Mouse (Mus musculus) megakaryocyte, embryonic 14.5 days (primary cell): Measurements from ENCODE around the gene Mgat4b. TPM values are rescaled to one million over a fixed set of nuclear protein-coding genes. Genes with fewer than 3 reads are reported as not detected.

Experiments
- H3K27me3 ChIP-seq: replicated peaks from 2 replicates; pipeline ENCODE3; 2012; ENCODE audit warnings: inconsistent platforms
- H3K36me3 ChIP-seq: replicated peaks from 2 replicates; pipeline ENCODE3; 2012; ENCODE audit warnings: low read length, inconsistent platforms, mixed read lengths
- H3K4me1 ChIP-seq: 2 replicates; pipeline ENCODE4 v1.6.1; 2012; ENCODE audit warnings: inconsistent platforms
- H3K4me3 ChIP-seq: replicated peaks from 2 replicates; pipeline ENCODE3; 2012; ENCODE audit warnings: moderate library complexity, mild to moderate bottlenecking, inconsistent platforms
- H3K9me3 ChIP-seq: 2 replicates; pipeline ENCODE4 v1.6.1; 2012; ENCODE audit warnings: inconsistent platforms
- FLI1 ChIP-seq: IDR thresholded peaks from 2 replicates; pipeline ENCODE4 v1.6.1; 2012; ENCODE audit warnings: low read length, inconsistent platforms, mixed read lengths
- GATA1 ChIP-seq: IDR thresholded peaks from 3 replicates; pipeline ENCODE4 v1.6.1; 2012; ENCODE audit warnings: mixed read lengths, low read length, inconsistent platforms, borderline replicate concordance
- polyA plus RNA-seq: library from polyadenylated mRNA; stranded (reverse); fragments of >175 nt; gene quantifications from 2 replicates; pipeline ENCODE4 v1.2.3, GENCODE M21; 2012; ENCODE audit warnings: low replicate concordance; ENCODE audit not compliant: insufficient read depth

Gene Mgat4b
- polyA plus RNA-seq, 1 experiment, result 119 TPM

DNA sequence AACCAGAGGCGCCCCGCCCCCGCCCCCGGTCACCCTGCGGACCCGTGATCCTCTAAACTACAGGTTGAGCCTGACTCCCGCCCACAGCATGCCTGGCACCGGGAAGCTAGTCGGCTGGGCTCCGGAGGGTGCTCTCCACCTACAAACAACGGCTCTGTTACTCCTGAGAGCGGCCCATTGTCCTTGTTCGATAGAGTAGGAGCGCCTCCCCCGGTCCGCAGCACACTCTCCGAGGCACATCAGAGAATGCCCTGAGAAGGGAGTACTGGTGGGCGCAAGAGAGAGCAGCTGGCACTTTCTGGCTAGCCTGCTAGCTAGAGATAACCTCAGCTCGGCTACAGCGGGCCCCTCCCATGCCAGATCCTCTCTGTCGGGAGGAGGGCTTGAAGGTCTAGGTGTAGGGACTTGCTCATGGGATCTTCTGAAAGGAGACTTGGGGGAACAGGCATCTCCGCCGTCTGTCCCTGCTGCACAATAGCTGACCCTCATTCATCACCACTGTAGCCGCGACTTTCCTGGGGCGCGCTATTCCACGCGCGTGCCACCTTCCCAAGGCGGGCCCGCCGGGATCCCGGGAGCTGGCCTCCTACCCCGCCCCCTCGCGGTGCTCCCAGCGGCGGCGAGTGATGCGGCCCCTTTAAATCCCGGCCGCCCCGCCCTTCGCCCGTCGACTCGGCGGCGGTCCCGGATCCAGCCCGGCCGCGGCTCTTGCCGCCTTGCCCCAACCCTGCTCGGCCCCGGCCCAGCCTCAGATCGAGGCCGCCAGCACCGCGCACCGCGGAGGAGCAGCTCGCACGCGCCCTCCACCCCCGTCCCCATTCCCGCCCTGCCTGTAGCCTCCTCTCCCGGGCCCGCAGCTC, 14.2 kb downstream of the Mgat4b start:
- Histone ChIP-seq H3K36me3 (peaks cover 46% of the 10 kb centered on the region), H3K27me3 (no peaks in the 10 kb centered on the region), H3K4me1 (peaks cover 71% of the 10 kb centered on the region), H3K4me3 (peak overlapping the region; percentile 97), H3K9me3 (no peaks in the 10 kb centered on the region)
- TF ChIP-seq GATA1 (no peak), FLI1 (no peak)

DNA sequence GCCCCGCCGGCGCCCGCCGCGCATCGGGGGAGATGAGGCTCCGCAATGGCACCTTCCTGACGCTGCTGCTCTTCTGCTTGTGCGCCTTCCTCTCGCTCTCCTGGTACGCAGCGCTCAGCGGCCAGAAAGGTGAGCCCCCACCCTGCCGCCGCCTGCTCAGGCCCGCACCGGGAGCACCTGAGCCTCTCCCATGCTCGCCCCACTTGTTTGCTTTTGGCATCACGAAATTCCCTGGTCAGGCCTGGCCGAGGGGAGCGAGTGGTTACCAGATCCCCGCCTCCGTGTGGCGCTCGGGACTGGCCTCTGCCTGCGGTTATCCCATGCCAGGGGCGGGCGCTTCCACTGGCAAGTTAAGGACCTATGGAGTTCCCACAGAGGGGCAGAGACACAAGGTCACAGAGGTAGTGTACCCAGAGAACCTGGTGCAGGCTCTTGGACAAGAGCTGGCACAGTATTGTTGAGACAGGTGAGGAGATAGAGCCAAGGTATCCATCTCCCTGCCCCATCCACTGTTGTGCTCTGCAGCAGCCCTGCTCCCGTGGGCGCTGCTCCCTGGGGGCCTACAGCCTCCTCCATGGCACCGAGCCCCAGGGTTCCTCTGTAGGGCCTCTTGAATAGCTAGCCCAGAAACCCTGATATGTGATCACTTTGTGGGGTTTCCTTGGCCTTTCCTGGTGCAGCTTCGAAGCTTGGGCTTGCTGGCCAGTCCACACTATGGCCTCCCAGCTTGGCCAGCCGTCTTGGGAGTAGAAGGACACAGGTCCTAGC, 15.1 kb downstream of the Mgat4b start:
- Histone ChIP-seq H3K27me3 (no peaks in the 10 kb centered on the region), H3K4me1 (peaks cover 77% of the 10 kb centered on the region)

DNA sequence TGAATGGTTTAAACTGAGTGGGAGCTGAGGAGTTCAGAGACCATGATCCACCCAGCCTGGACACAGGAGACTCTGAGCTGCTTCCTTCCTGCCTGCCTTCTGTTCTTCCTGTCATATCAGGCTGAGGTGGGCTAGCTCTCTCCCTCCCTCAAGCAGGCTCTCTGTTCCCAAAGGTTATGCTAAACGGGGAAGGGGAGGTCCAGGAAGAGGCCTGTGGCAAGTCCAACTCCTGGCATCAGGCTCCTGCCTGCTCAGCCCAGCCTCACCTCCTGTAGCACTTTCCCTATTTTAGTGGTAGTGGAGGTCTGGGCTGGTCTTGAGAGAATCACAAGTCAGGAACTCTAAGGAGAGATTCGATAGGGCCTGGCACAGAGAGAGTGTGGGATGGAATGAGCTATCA, 15.7 kb downstream of the Mgat4b start:
- Histone ChIP-seq H3K27me3 (no peaks in the 10 kb centered on the region), H3K4me1 (peaks cover 81% of the 10 kb centered on the region), H3K4me3 (peak overlapping the region; percentile 97), H3K36me3 (peaks cover 50% of the 10 kb centered on the region), H3K9me3 (no peaks in the 10 kb centered on the region)
- TF ChIP-seq GATA1 (no peak), FLI1 (no peak)

More for the DNA sequence above, 15.1 kb downstream of the Mgat4b start:
- Histone ChIP-seq H3K36me3 (peaks cover 47% of the 10 kb centered on the region), H3K4me3 (peak overlapping the region; percentile 97), H3K9me3 (no peaks in the 10 kb centered on the region)
- TF ChIP-seq GATA1 (no peak), FLI1 (no peak)

DNA sequence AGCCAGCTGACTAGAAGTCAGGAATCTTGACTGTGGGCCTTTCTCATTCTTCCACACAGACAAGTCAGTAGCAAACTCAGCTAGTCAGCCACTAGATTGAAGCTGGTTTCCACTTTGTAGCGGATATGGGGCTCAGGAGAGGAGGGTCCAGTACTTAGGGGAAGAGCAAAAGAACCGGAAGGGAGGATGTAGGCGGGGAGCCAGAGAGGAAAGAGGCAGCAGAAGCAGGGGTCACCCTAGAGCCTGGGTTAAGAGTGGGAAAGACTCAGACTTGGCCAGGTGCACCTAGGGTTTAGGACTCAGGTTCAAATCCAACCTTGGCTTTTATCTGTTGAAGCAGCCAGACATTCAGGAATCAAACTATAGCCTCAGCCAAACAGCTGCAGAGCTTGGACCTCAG, 16.5 kb downstream of the Mgat4b start:
- Histone ChIP-seq H3K4me3 (peak overlapping the region; percentile 97), H3K36me3 (peaks cover 52% of the 10 kb centered on the region), H3K9me3 (no peaks in the 10 kb centered on the region), H3K27me3 (no peaks in the 10 kb centered on the region), H3K4me1 (peaks cover 83% of the 10 kb centered on the region)
- no peak for TF ChIP-seq FLI1
- no peak for TF ChIP-seq GATA1

DNA sequence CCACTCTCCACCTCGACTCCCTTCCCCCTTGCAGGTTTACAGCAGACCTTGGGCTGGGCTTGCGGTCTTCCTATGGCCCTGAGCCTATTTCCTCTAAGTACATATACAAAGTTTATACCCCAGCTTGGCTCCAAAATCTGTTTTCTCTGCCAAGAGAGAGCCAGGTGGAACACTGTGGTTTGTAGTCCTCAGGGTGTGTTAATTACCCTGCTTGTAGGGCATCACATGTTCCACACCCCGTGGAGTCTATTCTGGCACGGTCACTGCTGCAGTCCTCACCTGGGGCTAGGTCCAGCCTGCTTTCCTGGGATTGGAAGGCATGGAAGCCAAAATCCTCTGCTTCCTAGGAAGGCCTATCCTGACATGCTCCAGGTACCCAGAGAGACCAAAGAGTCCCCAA, 17.0 kb downstream of the Mgat4b start:
- H3K4me1 ChIP-seq, result peaks cover 84% of the 10 kb centered on the region
- H3K36me3 ChIP-seq, result peaks cover 54% of the 10 kb centered on the region
- no peaks in the 10 kb centered on the region for H3K27me3 ChIP-seq
- H3K9me3 ChIP-seq, result no peaks in the 10 kb centered on the region
- TF ChIP-seq FLI1 (no peak), GATA1 (no peak)
- peak overlapping the region; percentile 64 for H3K4me3 ChIP-seq

DNA sequence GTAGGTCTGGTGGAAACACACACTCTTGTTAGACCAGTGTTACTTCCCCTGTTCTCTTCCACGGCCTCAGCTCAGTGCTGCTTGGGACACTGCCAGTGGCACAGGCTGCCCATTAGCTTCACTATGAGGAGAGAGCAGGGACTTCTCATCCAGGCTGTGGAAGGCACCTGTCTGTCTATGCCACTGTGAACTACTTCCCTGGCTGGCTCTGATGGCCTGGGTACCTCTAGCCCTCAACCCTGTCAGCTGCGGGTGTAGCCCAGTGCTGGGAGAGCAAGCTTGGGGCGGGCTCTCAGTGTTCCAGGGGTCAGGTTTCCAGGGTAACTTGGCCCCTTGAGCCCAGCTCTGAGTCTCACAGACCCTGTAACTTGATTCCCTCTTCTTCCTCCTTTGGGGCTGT, 18.1 kb downstream of the Mgat4b start:
- peak overlapping the region; percentile 38 for H3K4me3 ChIP-seq
- H3K4me1 ChIP-seq, result peaks cover 79% of the 10 kb centered on the region
- no peaks in the 10 kb centered on the region for H3K9me3 ChIP-seq
- no peaks in the 10 kb centered on the region for H3K27me3 ChIP-seq
- peaks cover 63% of the 10 kb centered on the region for H3K36me3 ChIP-seq
- TF ChIP-seq FLI1 (no peak), GATA1 (no peak)

DNA sequence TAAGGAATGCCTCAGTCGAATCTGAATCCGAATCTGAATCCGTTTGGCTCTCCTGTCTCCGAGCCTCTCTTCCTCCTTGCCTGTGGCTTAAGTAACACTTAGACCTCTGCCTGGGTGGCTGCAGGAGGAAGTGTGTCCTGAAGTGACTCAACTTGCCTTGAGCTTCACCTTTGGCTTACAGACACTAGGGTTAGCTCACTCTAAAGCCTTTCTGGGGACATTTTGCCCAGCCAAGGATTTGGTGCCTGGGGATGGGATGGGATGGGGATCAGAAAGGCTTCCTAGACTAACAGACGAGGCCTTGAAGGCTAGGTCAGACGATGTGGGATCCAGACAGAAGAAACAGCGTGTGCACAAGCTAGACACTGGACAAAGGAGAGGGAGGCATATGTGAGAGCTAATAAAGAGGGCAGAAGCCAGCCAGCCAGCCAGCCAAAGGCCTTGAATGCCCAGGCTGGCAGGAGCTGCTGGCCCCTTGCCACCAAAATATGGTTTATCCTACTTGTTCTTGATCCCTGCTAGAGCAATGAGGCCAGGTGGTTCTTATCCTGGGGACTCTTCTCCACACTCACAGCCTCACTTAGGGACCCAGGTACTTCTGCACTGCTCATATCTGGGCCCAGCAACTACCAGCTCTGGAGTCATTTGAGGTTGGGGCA, 18.7 kb downstream of the Mgat4b start:
- H3K4me1 ChIP-seq, result peaks cover 73% of the 10 kb centered on the region
- TF ChIP-seq FLI1 (no peak), GATA1 (no peak)
- H3K4me3 ChIP-seq, result peak overlapping the region; percentile 18
- H3K36me3 ChIP-seq, result peaks cover 69% of the 10 kb centered on the region
- no peaks in the 10 kb centered on the region for H3K27me3 ChIP-seq
- no peaks in the 10 kb centered on the region for H3K9me3 ChIP-seq

DNA sequence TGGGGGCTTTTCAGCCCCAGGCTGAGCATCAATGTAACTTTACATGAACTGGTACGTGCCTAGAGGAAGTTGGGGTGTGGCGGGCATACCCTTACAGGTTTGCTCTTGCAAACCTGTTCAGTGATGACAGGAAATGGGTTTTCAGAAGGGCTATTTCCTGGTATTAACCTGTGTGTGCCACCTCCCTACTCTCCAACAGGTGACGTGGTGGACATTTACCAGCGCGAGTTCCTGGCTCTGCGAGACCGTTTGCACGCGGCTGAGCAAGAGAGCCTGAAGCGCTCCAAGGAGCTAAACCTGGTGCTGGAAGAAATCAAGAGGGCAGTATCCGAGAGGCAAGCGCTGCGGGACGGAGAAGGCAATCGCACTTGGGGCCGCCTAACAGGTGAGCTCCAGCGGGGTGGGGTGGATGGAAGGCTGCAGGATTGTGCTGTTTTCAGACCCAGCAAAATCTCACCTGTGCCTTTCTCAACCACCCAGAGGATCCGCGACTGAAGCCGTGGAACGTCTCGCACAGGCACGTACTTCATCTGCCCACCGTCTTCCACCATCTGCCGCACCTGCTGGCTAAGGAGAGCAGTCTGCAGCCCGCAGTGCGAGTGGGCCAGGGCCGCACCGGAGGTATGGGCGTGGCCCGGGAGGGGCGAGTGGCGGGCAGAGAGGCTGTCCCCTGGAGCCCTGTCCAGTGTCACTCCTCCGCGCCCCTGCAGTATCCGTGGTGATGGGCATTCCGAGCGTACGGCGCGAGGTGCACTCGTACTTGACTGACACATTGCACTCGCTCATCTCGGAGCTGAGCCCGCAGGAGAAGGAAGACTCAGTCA, 20.0 kb downstream of the Mgat4b start:
- H3K9me3 ChIP-seq, result no peaks in the 10 kb centered on the region
- peaks cover 81% of the 10 kb centered on the region for H3K36me3 ChIP-seq
- no peaks in the 10 kb centered on the region for H3K27me3 ChIP-seq
- H3K4me1 ChIP-seq, result peaks cover 70% of the 10 kb centered on the region
- TF ChIP-seq GATA1 (no peak), FLI1 (no peak)
- peak overlapping the region; percentile 38 for H3K4me3 ChIP-seq

DNA sequence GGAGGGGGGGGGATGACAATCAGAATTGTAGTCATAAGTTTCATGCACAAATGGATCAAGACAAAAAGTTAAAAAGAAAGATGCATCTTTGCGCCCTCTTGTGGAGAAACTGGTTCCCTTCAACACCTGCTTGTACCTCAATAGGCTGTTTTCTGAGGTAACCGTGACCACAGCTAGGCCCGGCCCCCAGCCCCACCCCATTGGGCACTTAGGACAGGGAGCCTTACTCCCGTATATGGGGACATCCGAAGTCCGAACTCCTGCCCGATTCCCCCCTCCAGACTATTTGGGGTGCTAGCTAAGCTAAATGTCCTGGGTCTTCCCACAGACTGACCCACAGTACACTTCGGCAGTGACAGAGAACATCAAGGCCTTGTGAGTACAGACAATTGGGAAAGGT, 20.7 kb downstream of the Mgat4b start:
- no peak overlapping the region for H3K4me3 ChIP-seq
- no peaks in the 10 kb centered on the region for H3K27me3 ChIP-seq
- no peaks in the 10 kb centered on the region for H3K9me3 ChIP-seq
- peaks cover 83% of the 10 kb centered on the region for H3K36me3 ChIP-seq
- no peak for TF ChIP-seq FLI1
- no peak for TF ChIP-seq GATA1
- peaks cover 68% of the 10 kb centered on the region for H3K4me1 ChIP-seq
